Mouse (Mus musculus) neural tube, embryonic 13.5 days (tissue): Measurements from ENCODE around the gene Zfp617. TPM values are rescaled to one million over a fixed set of nuclear protein-coding genes. Genes with fewer than 3 reads are reported as not detected.
"Not testable (repeated sequence)": the region's sequence is repeated elsewhere in the genome, so short reads cannot be mapped to it uniquely, and the experiment has no call there.

ENCODE experiments used
- ATAC-seq: fragments of 200-750 bp; cut with Nextera tagmentation; 2 replicates; pipeline ENCODE4 v1.8.0; 2017; ENCODE audit warnings: low read depth, mild to moderate bottlenecking, moderate TSS enrichment, moderate library complexity
- H3K27ac ChIP-seq: fragments of 300-500 bp; sonication (generic); replicated peaks from 2 replicates; pipeline ENCODE4 v1.5.1; 2015; ENCODE audit warnings: moderate library complexity, mild to moderate bottlenecking, inconsistent platforms
- H3K27me3 ChIP-seq: fragments of 300-500 bp; sonication (generic); 2 replicates; pipeline ENCODE4 v1.6.1; 2015; ENCODE audit warnings: mild to moderate bottlenecking, inconsistent platforms
- H3K36me3 ChIP-seq: fragments of 300-500 bp; sonication (generic); 2 replicates; pipeline ENCODE4 v1.6.1; 2015; ENCODE audit warnings: mild to moderate bottlenecking, inconsistent platforms
- H3K4me1 ChIP-seq: fragments of 300-500 bp; sonication (generic); replicated peaks from 2 replicates; pipeline ENCODE4 v1.6.1; 2015; ENCODE audit warnings: inconsistent platforms
- H3K4me2 ChIP-seq: fragments of 300-500 bp; sonication (generic); 2 replicates; pipeline ENCODE4 v1.6.1; 2015; ENCODE audit warnings: inconsistent platforms, mild to moderate bottlenecking, moderate library complexity
- H3K4me3 ChIP-seq: fragments of 300-500 bp; sonication (generic); 2 replicates; pipeline ENCODE4 v1.5.1; 2015; ENCODE audit warnings: mild to moderate bottlenecking, inconsistent platforms
- H3K9ac ChIP-seq: fragments of 300-500 bp; sonication (generic); 2 replicates; pipeline ENCODE4 v1.6.1; 2015; ENCODE audit warnings: moderate library complexity, mild to moderate bottlenecking, inconsistent platforms
- H3K9me3 ChIP-seq: fragments of 300-500 bp; sonication (generic); 2 replicates; pipeline ENCODE4 v1.6.1; 2016; ENCODE audit warnings: inconsistent platforms
- WGBS: fragments of 180-500 bp; shearing (Covaris S2); methylation state at CpG from one replicate; pipeline ENCODE4 v1.1.7; 2015; 5-methylcytosine and 5-hydroxymethylcytosine counted together
- polyA plus RNA-seq: library from polyadenylated mRNA; unstranded; fragments of >200 nt; fragmentation: Nextera tagmentation; extraction: Ambion mirVana; gene quantifications from 2 replicates; pipeline ENCODE4 v1.2.1, GENCODE M21; 2015

Zfp617 gene
- polyA plus RNA-seq, 1 experiment from 2014 or later, result 32.4 TPM

DNA sequence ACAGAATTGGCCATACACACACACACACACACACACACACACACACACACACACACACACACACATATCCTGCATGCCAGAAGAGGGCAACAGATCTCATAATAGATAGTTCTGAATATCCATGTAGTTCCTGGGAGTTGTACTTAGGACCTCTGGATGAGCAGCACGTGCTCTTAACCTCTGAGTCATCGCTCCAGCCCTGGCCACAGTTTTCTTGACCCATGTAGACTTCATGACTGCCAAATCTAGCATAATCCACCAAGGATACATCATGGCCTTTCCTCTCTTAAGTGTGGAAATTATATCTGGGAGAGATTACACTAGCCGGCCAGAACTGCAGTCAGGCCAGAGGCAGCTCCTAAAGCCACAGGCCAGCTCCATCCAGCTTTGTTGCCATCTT lies 18.1 kb downstream of the Zfp617 start:
- Histone ChIP-seq H3K4me2 (no peak overlapping the region), H3K36me3 (peaks cover 35% of the 10 kb centered on the region), H3K4me3 (no peak overlapping the region), H3K27me3 (no peaks in the 10 kb centered on the region), H3K9me3 (peaks cover 6% of the 10 kb centered on the region; the same call in 1 of the 2 replicates), H3K9ac (no peak overlapping the region), H3K27ac (no peak overlapping the region), H3K4me1 (peaks cover 13% of the 10 kb centered on the region)
- ATAC-seq, result no peak
- 98% methylated on average over 3 of the region's 3 CpGs for WGBS

DNA sequence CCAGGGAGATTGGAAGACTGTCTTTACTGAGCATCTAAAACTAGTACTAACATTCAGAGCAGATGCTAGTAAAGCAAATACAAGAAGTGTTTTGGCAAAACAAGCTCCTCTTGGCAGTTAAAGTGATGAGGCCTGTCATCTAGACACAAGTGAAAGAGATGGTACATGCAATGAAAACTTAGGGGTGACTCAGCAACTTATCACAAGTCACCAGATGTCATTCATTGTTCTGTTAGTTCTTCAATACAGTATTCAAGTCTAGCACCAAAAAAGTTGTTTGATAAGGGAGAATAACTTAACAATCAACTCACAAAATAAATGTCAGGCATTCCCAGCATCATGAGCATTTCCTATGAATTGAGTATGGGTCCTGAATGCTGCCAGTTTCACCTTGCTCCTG lies 19.3 kb downstream of the Zfp617 start:
- Histone ChIP-seq H3K9me3 (peaks cover 7% of the 10 kb centered on the region; the same call in 1 of the 2 replicates), H3K4me2 (no peak overlapping the region), H3K36me3 (peaks cover 40% of the 10 kb centered on the region), H3K9ac (no peak overlapping the region), H3K27ac (no peak overlapping the region), H3K27me3 (no peaks in the 10 kb centered on the region), H3K4me1 (peaks cover 13% of the 10 kb centered on the region), H3K4me3 (no peak overlapping the region)
- ATAC-seq, result no peak

GRCm38 (mm10) chr8:71938037-71938436 lies 29.6 kb downstream of the Zfp617 start:
- not testable (repeated sequence) for H3K27me3 ChIP-seq, H3K4me3 ChIP-seq, H3K4me2 ChIP-seq, H3K9me3 ChIP-seq, H3K27ac ChIP-seq, H3K4me1 ChIP-seq, H3K9ac ChIP-seq, ATAC-seq
- peaks cover 11% of the 10 kb centered on the region for H3K36me3 ChIP-seq
- 96% methylated on average over 2 of the region's 2 CpGs for WGBS

DNA sequence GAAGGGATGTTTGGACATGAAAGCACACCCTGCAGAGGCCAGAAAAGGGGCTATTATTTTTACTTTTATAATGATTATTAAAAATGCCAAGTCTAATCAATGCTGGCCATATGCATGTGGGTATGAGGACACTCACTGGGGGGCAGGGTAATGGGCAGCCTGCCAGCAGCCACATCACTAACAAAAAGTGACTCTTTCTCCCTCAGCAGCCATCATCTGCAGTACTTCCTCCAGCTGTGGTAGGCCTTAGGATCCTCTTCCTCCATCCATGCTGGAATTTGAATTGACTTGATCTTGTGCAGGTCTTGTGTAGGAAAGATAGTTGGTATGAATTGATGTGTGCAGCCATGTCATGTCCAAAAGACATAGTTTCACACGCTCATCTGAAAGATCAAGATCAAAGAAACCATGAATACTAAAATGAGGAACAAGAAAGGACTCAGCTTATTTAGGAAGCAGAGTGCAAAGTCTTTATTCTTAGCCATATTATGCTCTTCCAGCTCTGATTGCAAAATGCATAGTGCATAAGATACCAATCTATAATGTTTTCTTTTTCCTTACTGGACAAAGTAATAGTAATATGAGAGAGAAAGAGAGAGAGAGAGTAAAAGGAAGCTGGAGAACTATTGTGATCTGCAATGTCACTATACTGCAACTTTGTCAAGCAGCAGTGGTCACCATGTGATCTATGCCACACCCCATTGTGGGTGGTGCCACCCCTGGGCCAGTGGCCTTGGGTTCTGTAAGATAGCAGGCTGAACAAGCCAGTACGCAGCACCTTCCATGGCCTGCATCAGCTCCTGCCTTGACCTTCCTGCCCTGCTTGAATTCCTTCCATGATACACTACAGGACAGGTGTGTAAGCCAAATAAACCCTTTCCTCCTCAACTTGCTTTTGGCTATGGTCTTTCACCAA lies 32.1 kb downstream of the Zfp617 start:
- WGBS, result 82% methylated on average over 2 of the region's 2 CpGs
- no peak overlapping the region for H3K4me2 ChIP-seq
- no peak for ATAC-seq

GRCm38 (mm10) chr8:71941776-71942175 lies 33.3 kb downstream of the Zfp617 start:
- H3K4me1 ChIP-seq, result no peaks in the 10 kb centered on the region
- WGBS, result 82% methylated on average over 1 of the region's 1 CpGs

More for the DNA sequence above, 32.1 kb downstream of the Zfp617 start:
- no peak overlapping the region for H3K27ac ChIP-seq
- no peaks in the 10 kb centered on the region for H3K4me1 ChIP-seq
- no peak overlapping the region for H3K4me3 ChIP-seq
- H3K36me3 ChIP-seq, result no peaks in the 10 kb centered on the region
- H3K27me3 ChIP-seq, result no peaks in the 10 kb centered on the region
- no peaks in the 10 kb centered on the region for H3K9me3 ChIP-seq
- H3K9ac ChIP-seq, result no peak overlapping the region

GRCm38 (mm10) chr8:71948624-71949023 lies 40.2 kb downstream of the Zfp617 start:
- Histone ChIP-seq H3K9ac (no peak overlapping the region), H3K9me3 (no peaks in the 10 kb centered on the region), H3K4me3 (no peak overlapping the region), H3K27ac (no peak overlapping the region), H3K4me2 (no peak overlapping the region), H3K4me1 (peaks cover 20% of the 10 kb centered on the region), H3K36me3 (peaks cover 3% of the 10 kb centered on the region; the same call in 1 of the 2 replicates), H3K27me3 (no peaks in the 10 kb centered on the region)
- 89% methylated on average over 5 of the region's 5 CpGs for WGBS
- no peak for ATAC-seq

More at GRCm38 (mm10) chr8:71941776-71942175, 33.3 kb downstream of the Zfp617 start:
- Histone ChIP-seq H3K36me3 (no peaks in the 10 kb centered on the region), H3K4me3 (no peak overlapping the region), H3K27ac (no peak overlapping the region), H3K4me2 (no peak overlapping the region), H3K9me3 (no peaks in the 10 kb centered on the region), H3K27me3 (no peaks in the 10 kb centered on the region), H3K9ac (no peak overlapping the region)
- no peak for ATAC-seq

DNA sequence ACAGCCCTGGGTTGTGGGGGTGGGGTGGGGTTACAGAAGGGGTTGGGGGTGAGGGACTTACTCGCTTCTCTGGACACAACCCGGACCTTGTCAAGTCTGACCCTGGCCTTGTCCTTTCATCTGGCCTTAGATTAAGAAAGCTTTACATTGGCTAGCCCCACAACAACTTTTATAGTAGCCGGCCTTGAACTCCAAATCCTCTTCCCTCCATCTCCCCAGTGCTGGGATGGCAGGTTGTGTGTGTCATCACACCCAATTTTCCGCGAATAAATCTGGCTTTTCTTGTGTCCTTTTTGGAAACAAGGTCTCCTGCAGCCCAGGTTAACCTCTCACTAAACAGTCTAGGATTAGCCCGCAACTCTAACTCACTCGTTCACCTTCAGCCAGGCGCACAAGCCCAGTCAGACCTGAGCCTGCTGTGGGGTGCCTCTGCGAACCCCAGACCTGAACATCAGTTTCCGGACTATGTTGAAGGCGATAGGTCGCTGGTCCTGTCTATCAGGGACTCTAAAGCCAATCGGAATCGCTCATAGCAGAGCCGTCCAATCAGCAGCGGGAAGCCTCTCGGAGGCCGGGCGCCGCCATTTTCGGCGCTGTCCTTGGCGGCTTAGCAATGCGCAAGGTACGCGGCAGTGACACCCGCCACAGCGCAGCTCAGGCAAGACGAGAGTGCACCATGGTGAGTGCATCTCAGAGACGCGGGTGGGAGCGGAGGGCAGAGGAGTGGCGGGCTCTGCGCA lies 42.2 kb downstream of the Zfp617 start, which contains the start of gene Zfp961:
Gene Zfp961, plus strand, starts transcription at position 557 of the 740 bp plus-strand sequence.
- peak within 1 kb of the TSS; percentile 75 for H3K4me3 ChIP-seq
- ATAC-seq, result peak; percentile 100
- peak within 1 kb of the TSS; percentile 86 for H3K9ac ChIP-seq
- H3K36me3 ChIP-seq, result peaks cover 18% of the 10 kb centered on the region
- H3K27me3 ChIP-seq, result no peaks in the 10 kb centered on the region
- 4% methylated on average over 34 of the region's 34 CpGs for WGBS
- peak within 1 kb of the TSS; percentile 70 for H3K4me2 ChIP-seq
- peaks cover 20% of the 10 kb centered on the region for H3K4me1 ChIP-seq
- peak within 1 kb of the TSS; percentile 89 for H3K27ac ChIP-seq
- H3K9me3 ChIP-seq, result peaks cover 16% of the 10 kb centered on the region; the same call in 1 of the 2 replicates

DNA sequence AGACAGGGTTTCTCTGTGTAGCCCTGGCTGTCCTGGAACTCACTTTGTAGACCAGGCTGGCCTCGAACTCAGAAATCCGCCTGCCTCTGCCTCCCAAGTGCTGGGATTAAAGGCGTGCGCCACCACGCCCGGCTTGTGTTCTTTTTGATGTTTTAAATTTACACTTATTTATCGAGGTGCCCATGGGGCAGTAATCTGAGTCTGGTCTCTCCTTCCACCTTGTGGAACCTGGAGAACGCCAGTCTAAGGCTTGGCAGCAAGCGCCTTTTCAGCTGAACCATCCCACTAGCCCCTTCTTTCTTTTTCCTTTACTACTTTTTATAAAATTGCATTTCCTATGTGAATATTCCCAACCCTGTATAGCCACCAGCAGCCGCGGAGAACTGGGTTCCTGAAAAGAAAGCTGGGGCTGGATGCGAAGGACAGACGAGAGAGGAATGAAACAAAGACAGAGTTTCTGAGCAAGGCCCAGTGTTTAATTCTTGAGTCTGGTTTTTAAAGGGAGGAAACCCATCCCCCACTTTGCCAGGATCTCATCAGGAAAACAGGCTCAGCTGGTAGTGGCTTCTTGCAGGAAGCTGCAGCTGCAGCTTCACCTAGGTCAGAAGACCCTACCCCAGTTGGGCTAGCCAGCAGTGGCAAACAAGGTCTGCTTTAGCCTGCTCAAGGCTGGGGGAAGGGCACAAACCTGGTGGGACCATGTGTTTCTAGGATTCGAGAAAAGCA lies 43.2 kb downstream of the Zfp617 start:
- H3K9ac ChIP-seq, result peak overlapping the region; percentile 86
- ATAC-seq, result no peak
- WGBS, result 38% methylated on average over 14 of the region's 14 CpGs
- peak overlapping the region; percentile 70 for H3K4me2 ChIP-seq
- peaks cover 20% of the 10 kb centered on the region for H3K4me1 ChIP-seq
- no peaks in the 10 kb centered on the region for H3K27me3 ChIP-seq
- H3K36me3 ChIP-seq, result peaks cover 18% of the 10 kb centered on the region
- peaks cover 16% of the 10 kb centered on the region; the same call in 1 of the 2 replicates for H3K9me3 ChIP-seq
- peak overlapping the region; percentile 75 for H3K4me3 ChIP-seq
- H3K27ac ChIP-seq, result peak overlapping the region; percentile 89; the same call in 1 of the 2 replicates

GRCm38 (mm10) chr8:71952489-71952888 lies 44.1 kb downstream of the Zfp617 start:
- peaks cover 16% of the 10 kb centered on the region; the same call in 1 of the 2 replicates for H3K9me3 ChIP-seq
- H3K4me1 ChIP-seq, result peaks cover 20% of the 10 kb centered on the region
- ATAC-seq, result no peak
- H3K4me2 ChIP-seq, result peak overlapping the region; percentile 70; the same call in 1 of the 2 replicates
- no peaks in the 10 kb centered on the region for H3K27me3 ChIP-seq
- H3K9ac ChIP-seq, result no peak overlapping the region
- H3K4me3 ChIP-seq, result no peak overlapping the region
- 92% methylated on average over 1 of the region's 1 CpGs for WGBS
- no peak overlapping the region for H3K27ac ChIP-seq
- H3K36me3 ChIP-seq, result peaks cover 18% of the 10 kb centered on the region

GRCm38 (mm10) chr8:71952961-71953700 lies 44.7 kb downstream of the Zfp617 start:
- ATAC-seq, H3K4me3 ChIP-seq: not testable (repeated sequence)
- WGBS, result 97% methylated on average over 16 of the region's 16 CpGs

DNA sequence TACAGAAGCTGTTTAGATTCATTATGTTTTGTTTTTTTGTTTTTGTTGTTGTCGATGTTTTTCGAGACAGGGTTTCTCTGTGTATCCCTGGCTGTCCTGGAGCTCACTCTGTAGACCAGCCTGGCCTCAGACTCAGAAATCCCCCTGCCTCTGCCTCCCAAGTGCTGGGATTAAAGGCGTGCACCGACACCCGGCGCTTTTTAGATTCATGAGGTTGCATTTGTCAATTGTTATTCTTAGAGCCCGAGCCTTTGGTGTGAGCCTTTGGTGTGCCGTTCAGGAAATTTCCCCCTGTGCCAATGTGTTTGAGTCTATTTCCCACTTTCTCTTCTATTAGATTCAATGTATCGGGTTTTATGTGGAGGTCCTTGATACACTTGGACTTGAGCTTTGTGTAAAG lies 46.2 kb downstream of the Zfp617 start:
- ATAC-seq, result no peak
- 97% methylated on average over 9 of the region's 9 CpGs for WGBS
- peaks cover 20% of the 10 kb centered on the region for H3K4me1 ChIP-seq

More at GRCm38 (mm10) chr8:71952961-71953700, 44.7 kb downstream of the Zfp617 start:
- not testable (repeated sequence) for H3K27me3 ChIP-seq, H3K4me2 ChIP-seq, H3K9ac ChIP-seq, H3K27ac ChIP-seq
- H3K4me1 ChIP-seq, result peaks cover 20% of the 10 kb centered on the region
- peaks cover 16% of the 10 kb centered on the region; the same call in 1 of the 2 replicates for H3K9me3 ChIP-seq
- H3K36me3 ChIP-seq, result peaks cover 18% of the 10 kb centered on the region

More for the DNA sequence above, 46.2 kb downstream of the Zfp617 start:
- Histone ChIP-seq H3K36me3 (peaks cover 20% of the 10 kb centered on the region), H3K4me3 (no peak overlapping the region), H3K9ac (no peak overlapping the region), H3K9me3 (peaks cover 16% of the 10 kb centered on the region; the same call in 1 of the 2 replicates), H3K27ac (no peak overlapping the region), H3K4me2 (no peak overlapping the region), H3K27me3 (no peaks in the 10 kb centered on the region)
